Mouse (Mus musculus) lung, adult 2 months (tissue): Measurements from ENCODE around the gene Ncbp3. TPM values are rescaled to one million over a fixed set of nuclear protein-coding genes. Genes with fewer than 3 reads are reported as not detected.

Source experiments
- DNase-seq: peaks from one replicate; pipeline ENCODE4 v3.0.0; 2022
- H3K4me1 ChIP-seq: fragments of 200-500 bp; 2 replicates; pipeline ENCODE4 v1.6.1; 2011; ENCODE audit warnings: low read length; ENCODE audit not compliant: control insufficient read depth, insufficient read depth
- H3K4me3 ChIP-seq: fragments of 200-500 bp; replicated peaks from 2 replicates; pipeline ENCODE3; 2011; ENCODE audit warnings: low read depth, mild to moderate bottlenecking, control low read depth, low read length; ENCODE audit errors: extremely low read depth
- CTCF ChIP-seq: fragments of 200-500 bp; IDR thresholded peaks from 2 replicates; pipeline ENCODE4 v1.5.1; 2011; ENCODE audit warnings: mild to moderate bottlenecking, low read length, control low read depth; ENCODE audit not compliant: insufficient read depth
- POLR2A ChIP-seq: fragments of 200-500 bp; IDR thresholded peaks from 2 replicates; pipeline ENCODE4 v1.6.1; 2011; ENCODE audit warnings: low read depth, mild to moderate bottlenecking, control low read depth, low read length, borderline replicate concordance; ENCODE audit errors: extremely low read depth
- WGBS: fragments of 180-500 bp; shearing (Covaris S2); methylation state at CpG from one replicate; pipeline ENCODE4 v1.1.7; 2018; 5-methylcytosine and 5-hydroxymethylcytosine counted together
- polyA plus RNA-seq: library from polyadenylated mRNA; depleted of rRNA; stranded (reverse); fragments of >200 nt; gene quantifications from 2 replicates; pipeline ENCODE4 v1.2.3, GENCODE M21; 2012

Gene Ncbp3
- polyA plus RNA-seq, 1 experiment: 3.6 TPM

- Histone ChIP-seq H3K4me1 (peaks cover 10% of the 10 kb centered on the region), H3K4me3 (no peak overlapping the region)
- no peak for TF ChIP-seq POLR2A
- TF ChIP-seq CTCF: no peak
- DNase-seq: no peak
- WGBS: 80% methylated on average over 4 of the region's 4 CpGs
Measured at GRCm38 (mm10) chr11:73014831-73015344, 32.7 kb upstream of the Ncbp3 start.

GRCm38 (mm10) chr11:73015391-73016102 lies 32.0 kb upstream of the Ncbp3 start:
- TF ChIP-seq POLR2A (no peak), CTCF (no peak)
- H3K4me1 ChIP-seq: peaks cover 10% of the 10 kb centered on the region
- peak; percentile 46 for DNase-seq
- H3K4me3 ChIP-seq: no peak overlapping the region
- WGBS: 35% methylated on average over 5 of the region's 5 CpGs

GRCm38 (mm10) chr11:73016103-73016420 lies 31.5 kb upstream of the Ncbp3 start:
- TF ChIP-seq POLR2A (no peak), CTCF (no peak)
- DNase-seq: peak; percentile 32
- WGBS: 55% methylated on average over 6 of the region's 6 CpGs
- Histone ChIP-seq H3K4me3 (no peak overlapping the region), H3K4me1 (peaks cover 10% of the 10 kb centered on the region)

- H3K4me1 ChIP-seq: peaks cover 12% of the 10 kb centered on the region
- peak within 1 kb of the TSS; percentile 77 for H3K4me3 ChIP-seq
- TF ChIP-seq CTCF: no peak
- peak; percentile 29; the same call in 1 of the 2 replicates for TF ChIP-seq POLR2A
- WGBS: under 1% methylated on average over 57 of the region's 57 CpGs
- DNase-seq: peak; percentile 89
Measured at GRCm38 (mm10) chr11:73018471-73019146, 29.0 kb upstream of the Ncbp3 start, which contains the start of gene Camkk1. Gene Camkk1 (plus strand): TSS chr11:73019008.

GRCm38 (mm10) chr11:73019147-73019795 lies 28.3 kb upstream of the Ncbp3 start:
- Histone ChIP-seq H3K4me3 (peak overlapping the region; percentile 72), H3K4me1 (peaks cover 12% of the 10 kb centered on the region)
- no peak for TF ChIP-seq POLR2A
- no peak for TF ChIP-seq CTCF
- WGBS: 2% methylated on average over 46 of the region's 46 CpGs
- peak; percentile 57 for DNase-seq

- Histone ChIP-seq H3K4me3 (no peak overlapping the region), H3K4me1 (peaks cover 14% of the 10 kb centered on the region)
- TF ChIP-seq POLR2A (no peak), CTCF (no peak)
- 72% methylated on average over 7 of the region's 7 CpGs for WGBS
- DNase-seq: no peak
Measured at GRCm38 (mm10) chr11:73020953-73021800, 26.4 kb upstream of the Ncbp3 start.

GRCm38 (mm10) chr11:73023099-73023498 lies 24.5 kb upstream of the Ncbp3 start:
- peaks cover 19% of the 10 kb centered on the region for H3K4me1 ChIP-seq
- H3K4me3 ChIP-seq: no peak overlapping the region
- 60% methylated on average over 9 of the region's 9 CpGs for WGBS
- DNase-seq: peak; percentile 39
- TF ChIP-seq POLR2A (no peak), CTCF (no peak)

GRCm38 (mm10) chr11:73023827-73024226 lies 23.8 kb upstream of the Ncbp3 start:
- WGBS: 52% methylated on average over 4 of the region's 4 CpGs
- TF ChIP-seq CTCF (no peak), POLR2A (no peak)
- Histone ChIP-seq H3K4me1 (peaks cover 19% of the 10 kb centered on the region), H3K4me3 (no peak overlapping the region)
- peak; percentile 44 for DNase-seq
